ENCODE assay signal across 12 mouse cellular contexts in genomic region chr3:38042614-38043013, GRCm38 (mm10).
DNase-seq lines count a peak whose midpoint lies in the region; ATAC-seq lines count a peak whose summit lies in the region.
"Had no signal": no experiment of that assay in that cellular context is flagged by ENCODE, and none has a peak within 500 bp of the region (broad histone marks: within the 10 kb centered on the region; RNA-seq: fewer than 3 reads in every experiment).

No protein-coding gene starts in this region.

- no peaks in the 10 kb centered on the region for H3K27me3 ChIP-seq in neural tube, embryonic 15.5 days (replicated peaks)
- no peaks in the 10 kb centered on the region for H3K27me3 ChIP-seq in kidney, embryonic 14.5 days (ENCODE audit: control insufficient read depth, insufficient read depth, low read length)
- H3K27me3 ChIP-seq in forebrain, embryonic 14.5 days (replicated peaks; ENCODE audit: control insufficient read depth, insufficient read depth, low read length), result no peaks in the 10 kb centered on the region
- H3K27me3 ChIP-seq: embryonic facial prominence, embryonic 15.5 days had no signal

- H3K27ac ChIP-seq in neural tube, embryonic 15.5 days (replicated peaks), result no peak overlapping the region
- no peak overlapping the region for H3K27ac ChIP-seq in kidney, embryonic 14.5 days (ENCODE audit: low read depth, low read length)
- no peak overlapping the region for H3K27ac ChIP-seq in forebrain, embryonic 14.5 days (ENCODE audit: low read depth, low read length)
- H3K27ac ChIP-seq: embryonic facial prominence, embryonic 15.5 days; macrophage had no signal

- WGBS in neural tube, embryonic 15.5 days, result 70% methylated on average over 6 of the region's 6 CpGs
- 41% methylated on average over 6 of the region's 6 CpGs for WGBS in kidney, embryonic 14.5 days
- WGBS in forebrain, embryonic 14.5 days, result 84% methylated on average over 6 of the region's 6 CpGs

- peak; percentile 20 for DNase-seq in adrenal gland, adult 8-10 months
- DNase-seq in adrenal gland, adult 18-20 months (ENCODE audit: low spot score in 2 of 2), result no peak
- peak; percentile 50 for DNase-seq in neural tube, embryonic 10.5 days (ENCODE audit: extremely low spot score, low spot score)
- peak; percentile 52 for DNase-seq in yolk sac, embryonic 10.5 days (ENCODE audit: low spot score)
- DNase-seq in c-Kit-positive CD71-positive TER-119-positive erythroid progenitor cells, embryonic 14.5 days (ENCODE audit: low spot score), result no peak
- no peak for DNase-seq in forebrain, embryonic 14.5 days (ENCODE audit: low spot score)
- DNase-seq: gastrocnemius, postnatal 14 days had no signal

- ATAC-seq in neural tube, embryonic 15.5 days (ENCODE audit: low FRiP score), result no peak
- 0 out of 2 replicates have a peak, but pooled peaks have one; percentile 28 for ATAC-seq in kidney, embryonic 14.5 days (ENCODE audit: low FRiP score, low TSS enrichment)
- ATAC-seq in forebrain, embryonic 14.5 days, result no peak
- ATAC-seq: intestine, postnatal 0 days had no signal

- no peak overlapping the region for H3K4me2 ChIP-seq in neural tube, embryonic 15.5 days
- H3K4me2 ChIP-seq in kidney, embryonic 14.5 days (replicated peaks; ENCODE audit: low read depth, low read length), result no peak overlapping the region
- no peak overlapping the region for H3K4me2 ChIP-seq in forebrain, embryonic 14.5 days (ENCODE audit: low read length)
- H3K4me2 ChIP-seq: embryonic facial prominence, embryonic 15.5 days had no signal

- H3K9me3 ChIP-seq in neural tube, embryonic 15.5 days (replicated peaks), result no peaks in the 10 kb centered on the region
- no peaks in the 10 kb centered on the region for H3K9me3 ChIP-seq in kidney, embryonic 14.5 days (ENCODE audit: control insufficient read depth, low read length)
- H3K9me3 ChIP-seq in forebrain, embryonic 14.5 days (replicated peaks; ENCODE audit: control insufficient read depth, low read length), result no peaks in the 10 kb centered on the region
- H3K9me3 ChIP-seq: embryonic facial prominence, embryonic 15.5 days had no signal

- no peak overlapping the region for H3K9ac ChIP-seq in neural tube, embryonic 15.5 days (replicated peaks)
- H3K9ac ChIP-seq in kidney, embryonic 14.5 days (ENCODE audit: low read depth, low read length), result no peak overlapping the region
- no peak overlapping the region for H3K9ac ChIP-seq in forebrain, embryonic 14.5 days (ENCODE audit: low read length)
- H3K9ac ChIP-seq: embryonic facial prominence, embryonic 15.5 days had no signal

- peaks cover 5% of the 10 kb centered on the region; the same call in 1 of the 2 replicates for H3K4me1 ChIP-seq in neural tube, embryonic 15.5 days
- 0 out of 2 replicates have a peak, but pooled peaks cover 4% of the 10 kb centered on the region for H3K4me1 ChIP-seq in kidney, embryonic 14.5 days (ENCODE audit: control insufficient read depth, insufficient read depth, low read length)
- no peaks in the 10 kb centered on the region for H3K4me1 ChIP-seq in forebrain, embryonic 14.5 days (ENCODE audit: control insufficient read depth, insufficient read depth, low read length)

- H3K36me3 ChIP-seq in neural tube, embryonic 15.5 days, result no peaks in the 10 kb centered on the region
- H3K36me3 ChIP-seq in kidney, embryonic 14.5 days (ENCODE audit: control insufficient read depth, insufficient read depth, low read length), result no peaks in the 10 kb centered on the region
- H3K36me3 ChIP-seq in forebrain, embryonic 14.5 days (ENCODE audit: control insufficient read depth, insufficient read depth, low read length), result no peaks in the 10 kb centered on the region
- H3K36me3 ChIP-seq: embryonic facial prominence, embryonic 15.5 days had no signal

- no peak overlapping the region for H3K4me3 ChIP-seq in neural tube, embryonic 15.5 days (replicated peaks)
- H3K4me3 ChIP-seq in kidney, embryonic 14.5 days (ENCODE audit: low read length), result no peak overlapping the region
- no peak overlapping the region for H3K4me3 ChIP-seq in forebrain, embryonic 14.5 days (ENCODE audit: low read depth, low read length)
- H3K4me3 ChIP-seq: embryonic facial prominence, embryonic 15.5 days had no signal

Comparison
In these comparisons a context has a peak if more than half of its experiments do, and no peak if none do; other contexts are left out.
1. DNase-seq: peak in adrenal gland, adult 8-10 months (single experiment), neural tube, embryonic 10.5 days (single experiment) and yolk sac, embryonic 10.5 days (single experiment); none in adrenal gland, adult 18-20 months (0 of 2), c-Kit-positive CD71-positive TER-119-positive erythroid progenitor cells, embryonic 14.5 days (single experiment) and forebrain, embryonic 14.5 days (single experiment).